Mouse (Mus musculus): ENCODE measurements around the gene Pon2. TPM values are rescaled to one million over a fixed set of nuclear protein-coding genes. Genes with fewer than 3 reads are reported as not detected.
A peak's percentile ranks its signal among the peaks of the same experiment; 100 is the strongest.

Gene Pon2
- polyA plus RNA-seq, 1 experiment from 2014 or later: 88.4 TPM

DNA sequence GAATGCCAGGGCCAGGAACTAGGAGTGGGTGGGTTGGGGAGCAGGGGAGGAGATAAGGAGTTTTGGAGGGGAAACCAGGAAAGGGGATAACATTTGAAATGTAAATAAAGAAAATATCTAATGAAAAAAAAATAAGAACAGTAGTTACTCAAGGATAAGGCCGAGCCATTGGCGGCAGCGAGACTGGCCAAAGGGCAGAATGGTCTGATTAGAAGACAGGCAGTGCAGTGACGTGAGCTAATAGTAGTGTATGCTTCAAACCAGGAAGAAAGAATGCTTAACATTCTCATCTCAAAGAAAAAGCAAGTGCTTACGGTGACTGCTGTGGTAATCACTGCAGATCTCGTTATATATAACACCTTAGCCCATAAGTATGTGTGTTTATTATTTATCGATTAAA is 2.2 kb downstream of the Pon2 start:
- Histone ChIP-seq H3K27me3 (replicated peaks; ENCODE audit: insufficient read depth, low read length) (no peaks in the 10 kb centered on the region), H3K4me3 (ENCODE audit: low read depth, low read length) (no peak overlapping the region), H3K4me2 (replicated peaks; ENCODE audit: low read depth, low read length) (peak overlapping the region; percentile 64; the same call in 1 of the 2 replicates), H3K36me3 (ENCODE audit: insufficient read depth, low read length) (peaks cover 4% of the 10 kb centered on the region; the same call in 1 of the 2 replicates), H3K4me1 (ENCODE audit: insufficient read depth, low read depth, low read length) (peaks cover 4% of the 10 kb centered on the region; the same call in 1 of the 2 replicates), H3K9me3 (ENCODE audit: low read length) (no peaks in the 10 kb centered on the region), H3K9ac (replicated peaks; ENCODE audit: low read depth) (no peak overlapping the region), H3K27ac (ENCODE audit: low read length) (no peak overlapping the region)
- DNase-seq (ENCODE audit: low spot score) (no peak), ATAC-seq (no peak)
- TF ChIP-seq EP300 (IDR thresholded peaks at IDR 0.05) (no peak), CTCF (IDR thresholded peaks at IDR 0.05) (no peak)
- 82% methylated on average over 7 of the region's 7 CpGs for WGBS

DNA sequence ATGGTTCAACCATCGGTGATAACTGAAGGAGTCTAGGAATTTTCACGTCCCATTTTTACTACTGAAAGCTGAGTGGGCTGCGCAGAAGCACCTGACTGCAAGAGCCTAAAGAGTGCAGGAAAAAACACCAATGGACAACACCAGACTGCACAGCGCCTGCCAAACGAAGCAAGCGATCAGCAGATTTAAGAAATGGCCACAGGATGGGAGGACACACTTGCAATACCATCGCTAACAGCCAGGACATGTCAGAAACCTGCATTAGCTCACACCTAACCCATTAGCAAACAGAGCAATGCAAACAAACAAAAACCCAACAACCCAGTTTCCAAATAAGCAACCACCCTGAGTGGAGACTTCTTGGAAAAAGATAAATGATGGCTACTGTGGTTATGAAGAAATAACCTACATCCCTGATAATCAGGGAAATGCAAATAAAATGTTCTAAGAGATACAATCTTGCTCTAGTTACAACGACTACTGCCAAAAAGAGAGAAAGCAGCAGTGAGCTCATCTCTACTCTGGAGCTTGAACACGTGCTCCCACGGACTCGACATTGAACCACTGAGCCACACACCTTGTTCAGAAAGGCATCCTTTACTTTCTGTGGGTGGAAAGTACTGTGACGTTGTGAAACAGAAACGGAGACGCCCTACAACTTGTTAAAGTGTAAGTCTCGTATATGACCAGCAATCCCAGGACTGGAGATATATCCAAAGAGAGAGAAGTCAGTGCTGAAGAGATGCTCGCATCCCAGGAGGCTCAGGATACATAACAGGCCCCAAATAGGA is 3.4 kb downstream of the Pon2 start:
- ATAC-seq: no peak
- Histone ChIP-seq H3K36me3 (ENCODE audit: insufficient read depth, low read length) (peaks cover 4% of the 10 kb centered on the region; the same call in 1 of the 2 replicates), H3K27me3 (replicated peaks; ENCODE audit: insufficient read depth, low read length) (no peaks in the 10 kb centered on the region), H3K4me2 (replicated peaks; ENCODE audit: low read depth, low read length) (no peak overlapping the region), H3K4me3 (ENCODE audit: low read depth, low read length) (no peak overlapping the region), H3K9me3 (ENCODE audit: low read length) (no peaks in the 10 kb centered on the region), H3K9ac (replicated peaks; ENCODE audit: low read depth) (no peak overlapping the region), H3K4me1 (ENCODE audit: insufficient read depth, low read depth, low read length) (peaks cover 4% of the 10 kb centered on the region; the same call in 1 of the 2 replicates), H3K27ac (ENCODE audit: low read length) (no peak overlapping the region)
- TF ChIP-seq EP300 (IDR thresholded peaks at IDR 0.05) (no peak), CTCF (IDR thresholded peaks at IDR 0.05) (no peak; the same call in 1 of the 2 replicates)
- 91% methylated on average over 16 of the region's 16 CpGs for WGBS
- DNase-seq (ENCODE audit: low spot score): no peak

DNA sequence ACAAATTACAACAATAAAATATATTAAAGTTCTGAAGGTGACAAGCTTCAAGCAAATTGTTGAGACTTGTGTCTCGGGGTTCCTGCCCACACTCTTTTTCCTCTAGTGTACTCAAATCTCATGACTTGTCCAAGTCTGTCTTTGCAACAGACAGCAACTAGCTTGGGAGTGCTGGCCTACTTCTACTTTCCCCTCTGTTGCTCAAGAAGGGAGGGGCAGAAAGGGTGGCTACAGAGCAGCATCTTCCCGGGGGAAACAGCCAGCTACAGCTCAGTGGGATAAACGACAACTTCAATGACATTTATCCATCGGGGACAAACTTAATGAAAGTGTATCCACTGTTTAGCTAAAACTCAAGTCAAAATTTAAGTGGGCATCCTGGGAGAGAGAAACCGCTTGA is 5.4 kb downstream of the Pon2 start:
- Histone ChIP-seq H3K9me3 (ENCODE audit: low read length) (no peaks in the 10 kb centered on the region), H3K9ac (replicated peaks; ENCODE audit: low read depth) (no peak overlapping the region), H3K4me1 (ENCODE audit: insufficient read depth, low read depth, low read length) (peaks cover 4% of the 10 kb centered on the region; the same call in 1 of the 2 replicates), H3K4me2 (replicated peaks; ENCODE audit: low read depth, low read length) (no peak overlapping the region), H3K4me3 (ENCODE audit: low read depth, low read length) (no peak overlapping the region), H3K36me3 (ENCODE audit: insufficient read depth, low read length) (peaks cover 7% of the 10 kb centered on the region; the same call in 1 of the 2 replicates), H3K27me3 (replicated peaks; ENCODE audit: insufficient read depth, low read length) (no peaks in the 10 kb centered on the region), H3K27ac (ENCODE audit: low read length) (no peak overlapping the region)
- TF ChIP-seq EP300 (IDR thresholded peaks at IDR 0.05) (no peak), CTCF (IDR thresholded peaks at IDR 0.05) (no peak)
- WGBS: 73% methylated on average over 5 of the region's 5 CpGs
- DNase-seq (ENCODE audit: low spot score): no peak
- no peak for ATAC-seq

DNA sequence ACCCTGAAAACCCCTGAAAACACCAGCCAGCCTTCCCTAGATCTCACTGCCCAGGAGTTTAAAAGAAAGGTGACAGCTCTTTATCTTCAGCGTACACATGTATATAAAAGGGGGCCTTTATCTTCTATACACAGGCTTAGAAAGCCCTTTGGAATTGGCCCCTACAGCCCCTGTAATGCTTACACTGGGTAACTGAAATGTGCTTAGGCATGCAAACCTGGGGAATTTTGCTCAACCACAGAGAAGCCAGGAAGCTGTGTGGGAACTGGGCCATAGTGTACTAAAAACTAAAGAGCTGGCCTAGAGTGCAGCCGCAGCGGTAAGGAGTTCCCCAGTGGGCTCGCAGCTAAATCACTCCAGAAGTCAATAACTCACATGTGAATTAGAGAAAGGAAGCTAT is 6.8 kb downstream of the Pon2 start:
- Histone ChIP-seq H3K9me3 (ENCODE audit: low read length) (no peaks in the 10 kb centered on the region), H3K4me1 (ENCODE audit: insufficient read depth, low read depth, low read length) (peaks cover 2% of the 10 kb centered on the region; the same call in 1 of the 2 replicates), H3K36me3 (ENCODE audit: insufficient read depth, low read length) (peaks cover 7% of the 10 kb centered on the region; the same call in 1 of the 2 replicates), H3K4me3 (ENCODE audit: low read depth, low read length) (no peak overlapping the region), H3K4me2 (replicated peaks; ENCODE audit: low read depth, low read length) (no peak overlapping the region), H3K27me3 (replicated peaks; ENCODE audit: insufficient read depth, low read length) (no peaks in the 10 kb centered on the region), H3K27ac (ENCODE audit: low read length) (no peak overlapping the region), H3K9ac (replicated peaks; ENCODE audit: low read depth) (no peak overlapping the region)
- ATAC-seq (no peak), DNase-seq (ENCODE audit: low spot score) (no peak)
- WGBS: 60% methylated on average over 4 of the region's 4 CpGs
- TF ChIP-seq EP300 (IDR thresholded peaks at IDR 0.05): no peak
- TF ChIP-seq CTCF (IDR thresholded peaks at IDR 0.05): no peak

DNA sequence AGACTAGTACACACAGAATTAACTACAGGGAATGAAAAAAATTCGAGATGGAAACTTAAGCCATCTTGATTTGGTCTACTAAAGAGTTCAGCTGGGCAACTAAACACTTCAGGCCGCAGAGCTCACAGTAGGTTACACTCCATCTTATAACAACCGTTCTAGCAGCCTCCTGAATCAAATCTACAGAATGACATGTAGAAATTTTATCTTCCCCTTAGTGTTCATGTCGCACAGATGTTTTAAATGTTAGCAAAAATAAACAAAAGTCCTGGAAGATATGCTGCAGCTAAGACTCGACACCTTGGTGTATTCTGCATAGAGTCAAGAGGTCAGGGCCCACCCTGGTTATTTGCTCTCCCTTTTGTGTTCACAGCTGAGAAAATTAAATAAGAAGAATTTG is 10.3 kb downstream of the Pon2 start:
- 47% methylated on average over 5 of the region's 5 CpGs for WGBS
- H3K9me3 ChIP-seq (ENCODE audit: low read length): no peaks in the 10 kb centered on the region
- H3K27ac ChIP-seq (ENCODE audit: low read length): no peak overlapping the region
- 0 out of 2 replicates have a peak, but pooled peaks cover 3% of the 10 kb centered on the region for H3K36me3 ChIP-seq (ENCODE audit: insufficient read depth, low read length)
- H3K4me1 ChIP-seq (ENCODE audit: insufficient read depth, low read depth, low read length): no peaks in the 10 kb centered on the region
- H3K4me3 ChIP-seq (ENCODE audit: low read depth, low read length): no peak overlapping the region
- no peak overlapping the region for H3K4me2 ChIP-seq (replicated peaks; ENCODE audit: low read depth, low read length)
- no peaks in the 10 kb centered on the region for H3K27me3 ChIP-seq (replicated peaks; ENCODE audit: insufficient read depth, low read length)
- H3K9ac ChIP-seq (replicated peaks; ENCODE audit: low read depth): no peak overlapping the region
- no peak for TF ChIP-seq EP300 (IDR thresholded peaks at IDR 0.05)
- TF ChIP-seq CTCF (IDR thresholded peaks at IDR 0.05): no peak
- DNase-seq (ENCODE audit: low spot score) (no peak), ATAC-seq (no peak)

DNA sequence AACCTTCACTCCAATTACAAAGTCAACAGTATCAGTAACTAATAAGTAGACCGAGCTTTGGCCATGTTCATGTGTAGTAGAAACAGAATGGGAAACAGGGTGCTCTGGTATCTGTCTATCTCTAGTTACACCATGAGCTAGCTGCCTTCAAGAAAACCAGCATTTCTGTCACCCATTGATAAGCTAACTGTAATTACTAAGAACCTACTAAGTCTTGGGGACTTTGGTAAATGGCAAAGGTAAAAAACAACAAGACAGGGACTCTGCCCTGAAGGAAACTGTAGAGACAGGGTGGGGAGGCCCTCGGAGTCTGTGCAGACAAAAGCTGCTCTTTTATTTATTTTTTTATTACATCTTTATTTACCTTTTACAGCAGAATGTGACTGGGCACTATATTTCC is 10.9 kb downstream of the Pon2 start:
- Histone ChIP-seq H3K27me3 (replicated peaks; ENCODE audit: insufficient read depth, low read length) (no peaks in the 10 kb centered on the region), H3K4me1 (ENCODE audit: insufficient read depth, low read depth, low read length) (no peaks in the 10 kb centered on the region), H3K4me3 (ENCODE audit: low read depth, low read length) (no peak overlapping the region), H3K9me3 (ENCODE audit: low read length) (no peaks in the 10 kb centered on the region), H3K9ac (replicated peaks; ENCODE audit: low read depth) (no peak overlapping the region), H3K36me3 (ENCODE audit: insufficient read depth, low read length) (0 out of 2 replicates have a peak, but pooled peaks cover 3% of the 10 kb centered on the region), H3K4me2 (replicated peaks; ENCODE audit: low read depth, low read length) (no peak overlapping the region), H3K27ac (ENCODE audit: low read length) (no peak overlapping the region)
- no peak for DNase-seq (ENCODE audit: low spot score)
- WGBS: 54% methylated on average over 2 of the region's 2 CpGs
- TF ChIP-seq EP300 (IDR thresholded peaks at IDR 0.05): no peak
- TF ChIP-seq CTCF (IDR thresholded peaks at IDR 0.05): no peak
- ATAC-seq: no peak

All from lung, postnatal 0 days (tissue).